Mouse (Mus musculus) forebrain, embryonic 15.5 days (tissue): ENCODE results near the gene Atp8b3. TPM values are rescaled to one million over a fixed set of nuclear protein-coding genes. Genes with fewer than 3 reads are reported as not detected.
A peak's percentile ranks its signal among the peaks of the same experiment; 100 is the strongest.

Experiments used
- ATAC-seq: fragments of 200-750 bp; cut with Nextera tagmentation; replicated peaks from 2 replicates; pipeline ENCODE4 v1.8.0; 2017; ENCODE audit warnings: mild to moderate bottlenecking, moderate TSS enrichment, moderate library complexity
- H3K27ac ChIP-seq: fragments of 300-500 bp; sonication (generic); replicated peaks from 2 replicates; pipeline ENCODE4 v1.5.1; 2015; ENCODE audit warnings: mild to moderate bottlenecking, inconsistent platforms
- H3K27me3 ChIP-seq: fragments of 300-500 bp; sonication (generic); 2 replicates; pipeline ENCODE4 v1.6.1; 2015; ENCODE audit warnings: inconsistent platforms
- H3K36me3 ChIP-seq: fragments of 300-500 bp; sonication (generic); 2 replicates; pipeline ENCODE4 v1.6.1; 2015; ENCODE audit warnings: mild to moderate bottlenecking, inconsistent platforms
- H3K4me1 ChIP-seq: fragments of 300-500 bp; sonication (generic); 2 replicates; pipeline ENCODE4 v1.6.1; 2015; ENCODE audit warnings: inconsistent platforms
- H3K4me2 ChIP-seq: fragments of 300-500 bp; sonication (generic); replicated peaks from 2 replicates; pipeline ENCODE4 v1.6.1; 2015; ENCODE audit warnings: mild to moderate bottlenecking, inconsistent platforms
- H3K4me3 ChIP-seq: fragments of 300-500 bp; sonication (generic); 2 replicates; pipeline ENCODE4 v1.5.1; 2015; ENCODE audit warnings: mild to moderate bottlenecking, inconsistent platforms
- H3K9ac ChIP-seq: fragments of 300-500 bp; sonication (generic); replicated peaks from 2 replicates; pipeline ENCODE4 v1.6.1; 2015; ENCODE audit warnings: mild to moderate bottlenecking, inconsistent platforms
- H3K9me3 ChIP-seq: fragments of 300-500 bp; sonication (generic); 2 replicates; pipeline ENCODE4 v1.6.1; 2016; ENCODE audit warnings: inconsistent platforms
- WGBS: fragments of 180-500 bp; shearing (Covaris S2); methylation state at CpG from one replicate; pipeline ENCODE4 v1.1.7; 2015; ENCODE audit warnings: mixed read lengths; 5-methylcytosine and 5-hydroxymethylcytosine counted together
- polyA plus RNA-seq: library from polyadenylated mRNA; unstranded; fragments of >200 nt; fragmentation: Nextera tagmentation; extraction: Ambion mirVana; gene quantifications from 2 replicates; pipeline ENCODE4 v1.2.1, GENCODE M21; 2015

Atp8b3 gene
- 0.23 and 0.33 TPM in 2 replicates for polyA plus RNA-seq

- 0 out of 2 replicates have a peak within 1 kb of the TSS, but pooled peaks have one; percentile 7 for H3K4me3 ChIP-seq
- 2% methylated on average over 30 of the region's 30 CpGs for WGBS
Measured at GRCm38 (mm10) chr10:80538710-80539394, at the start of gene Atp8b3. Gene Atp8b3 (minus strand): TSS chr10:80539124.

DNA sequence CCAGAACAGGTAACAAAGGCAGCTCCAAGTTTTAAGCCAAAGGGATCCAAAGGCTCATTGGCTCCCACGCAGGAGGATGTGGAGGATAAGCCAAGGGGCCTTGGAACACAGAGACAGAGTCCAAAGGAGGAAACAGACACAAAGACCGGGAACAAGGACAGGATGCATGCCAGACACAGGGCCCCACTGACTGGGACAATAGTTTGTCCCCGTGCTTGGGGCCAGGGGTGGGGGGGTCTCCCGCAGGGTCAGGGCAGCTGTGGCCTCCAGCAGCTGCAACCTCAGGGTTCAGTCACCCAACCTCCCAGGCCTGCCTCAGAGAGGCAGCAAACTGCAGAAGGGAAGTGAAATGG lies 48.4 kb upstream of the Atp8b3 start:
- no peak for ATAC-seq
- Histone ChIP-seq H3K36me3 (peaks cover 10% of the 10 kb centered on the region), H3K4me2 (no peak overlapping the region), H3K9me3 (no peaks in the 10 kb centered on the region), H3K27ac (peak overlapping the region; percentile 34; the same call in 1 of the 2 replicates), H3K4me1 (peaks cover 31% of the 10 kb centered on the region), H3K9ac (no peak overlapping the region), H3K4me3 (no peak overlapping the region), H3K27me3 (no peaks in the 10 kb centered on the region)
- 35% methylated on average over 4 of the region's 4 CpGs for WGBS

More at GRCm38 (mm10) chr10:80538710-80539394, at the start of gene Atp8b3:
- H3K36me3 ChIP-seq, result peaks cover 25% of the 10 kb centered on the region
- peaks cover 21% of the 10 kb centered on the region; the same call in 1 of the 2 replicates for H3K27me3 ChIP-seq
- H3K4me2 ChIP-seq, result 0 out of 2 replicates have a peak within 1 kb of the TSS, but pooled peaks have one; percentile 16
- H3K9ac ChIP-seq, result no peak within 1 kb of the TSS
- H3K9me3 ChIP-seq, result no peaks in the 10 kb centered on the region
- ATAC-seq, result peak; percentile 51; the same call in 1 of the 2 replicates
- no peak within 1 kb of the TSS for H3K27ac ChIP-seq
- peaks cover 3% of the 10 kb centered on the region; the same call in 1 of the 2 replicates for H3K4me1 ChIP-seq

DNA sequence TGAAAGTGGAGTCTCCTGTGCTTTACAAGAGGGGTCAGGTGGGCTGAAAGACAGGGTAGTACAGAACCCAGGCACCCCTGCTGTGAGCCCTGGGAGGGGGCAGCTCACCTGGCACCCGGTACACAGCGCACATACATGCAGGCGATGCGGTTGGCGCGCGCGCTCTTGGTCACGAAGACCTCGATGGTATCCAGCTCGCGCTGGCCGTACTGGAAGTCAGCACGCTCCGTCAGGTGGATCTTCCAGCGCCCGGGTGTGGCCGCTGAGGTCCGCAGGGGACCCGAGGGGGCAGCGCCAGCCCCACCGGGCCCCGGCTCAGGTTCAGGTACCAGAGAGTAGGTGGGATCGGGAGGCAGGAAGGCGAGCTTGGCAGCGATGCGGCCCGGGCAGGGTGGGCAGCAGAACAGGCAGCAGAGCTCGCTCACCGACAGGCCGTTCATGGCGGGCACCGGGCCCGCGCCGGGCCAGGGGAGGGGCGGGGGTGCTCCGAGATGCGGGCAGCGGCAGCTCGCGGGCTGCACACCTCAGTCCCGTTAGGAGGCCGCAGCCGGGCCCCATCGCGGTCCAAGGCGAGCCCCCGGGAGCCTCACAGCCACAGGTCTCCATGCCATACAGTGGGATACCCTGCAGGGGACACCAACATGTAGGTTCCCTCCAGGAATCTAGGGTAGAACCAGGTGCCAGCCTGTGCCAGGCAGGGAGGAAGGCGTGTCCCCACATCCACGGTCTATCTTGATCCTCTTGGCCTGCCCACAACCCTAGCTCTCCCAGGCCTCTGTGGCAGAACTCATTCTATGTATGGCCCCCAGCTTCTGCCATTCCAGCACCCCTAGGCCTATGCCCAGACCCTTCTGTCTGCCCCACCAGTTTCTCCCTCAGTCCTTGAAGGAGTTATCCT lies 47.7 kb upstream of the Atp8b3 start:
- WGBS, result 96% methylated on average over 51 of the region's 51 CpGs
- H3K4me3 ChIP-seq, result no peak overlapping the region
- H3K4me1 ChIP-seq, result peaks cover 31% of the 10 kb centered on the region
- no peaks in the 10 kb centered on the region for H3K27me3 ChIP-seq
- H3K9ac ChIP-seq, result no peak overlapping the region
- peak overlapping the region; percentile 34; the same call in 1 of the 2 replicates for H3K27ac ChIP-seq
- H3K36me3 ChIP-seq, result peaks cover 10% of the 10 kb centered on the region
- no peak overlapping the region; the same call in 1 of the 2 replicates for H3K4me2 ChIP-seq
- no peak for ATAC-seq
- no peaks in the 10 kb centered on the region for H3K9me3 ChIP-seq

- Histone ChIP-seq H3K27ac (no peak overlapping the region), H3K9me3 (no peaks in the 10 kb centered on the region), H3K4me2 (no peak overlapping the region), H3K4me3 (no peak overlapping the region), H3K4me1 (peaks cover 29% of the 10 kb centered on the region), H3K36me3 (peaks cover 10% of the 10 kb centered on the region), H3K27me3 (no peaks in the 10 kb centered on the region), H3K9ac (0 out of 2 replicates have a peak overlapping the region, but pooled peaks have one; percentile 7)
- WGBS, result 95% methylated on average over 8 of the region's 8 CpGs
- no peak for ATAC-seq
Measured at GRCm38 (mm10) chr10:80585581-80585980, 46.7 kb upstream of the Atp8b3 start.

GRCm38 (mm10) chr10:80584642-80585552 lies 46.0 kb upstream of the Atp8b3 start:
- 72% methylated on average over 12 of the region's 12 CpGs for WGBS
- ATAC-seq, result peak; percentile 21; the same call in 1 of the 2 replicates
- Histone ChIP-seq H3K27me3 (no peaks in the 10 kb centered on the region), H3K9ac (no peak overlapping the region; the same call in 1 of the 2 replicates), H3K4me3 (no peak overlapping the region), H3K9me3 (no peaks in the 10 kb centered on the region), H3K27ac (no peak overlapping the region), H3K4me2 (no peak overlapping the region), H3K36me3 (peaks cover 10% of the 10 kb centered on the region), H3K4me1 (peaks cover 27% of the 10 kb centered on the region)

GRCm38 (mm10) chr10:80584045-80584488 lies 45.1 kb upstream of the Atp8b3 start:
- Histone ChIP-seq H3K4me2 (no peak overlapping the region), H3K9me3 (no peaks in the 10 kb centered on the region), H3K4me3 (no peak overlapping the region), H3K36me3 (peaks cover 10% of the 10 kb centered on the region), H3K27ac (no peak overlapping the region), H3K9ac (no peak overlapping the region), H3K4me1 (peaks cover 20% of the 10 kb centered on the region), H3K27me3 (no peaks in the 10 kb centered on the region)
- 64% methylated on average over 12 of the region's 12 CpGs for WGBS
- no peak for ATAC-seq

- Histone ChIP-seq H3K9ac (no peak overlapping the region), H3K36me3 (peaks cover 10% of the 10 kb centered on the region), H3K27me3 (no peaks in the 10 kb centered on the region), H3K27ac (no peak overlapping the region), H3K4me1 (peaks cover 18% of the 10 kb centered on the region), H3K4me3 (no peak overlapping the region), H3K9me3 (no peaks in the 10 kb centered on the region), H3K4me2 (no peak overlapping the region)
- ATAC-seq, result no peak
- WGBS, result 86% methylated on average over 5 of the region's 5 CpGs
Measured at GRCm38 (mm10) chr10:80583047-80583446, 44.1 kb upstream of the Atp8b3 start.

- Histone ChIP-seq H3K4me2 (no peak overlapping the region), H3K9ac (0 out of 2 replicates have a peak overlapping the region, but pooled peaks have one; percentile 4), H3K36me3 (peaks cover 5% of the 10 kb centered on the region), H3K27me3 (no peaks in the 10 kb centered on the region), H3K4me1 (peaks cover 36% of the 10 kb centered on the region), H3K27ac (0 out of 2 replicates have a peak overlapping the region, but pooled peaks have one; percentile 5), H3K4me3 (peak overlapping the region; percentile 70; the same call in 1 of the 2 replicates), H3K9me3 (no peaks in the 10 kb centered on the region)
- WGBS, result 7% methylated on average over 8 of the region's 8 CpGs
- ATAC-seq, result no peak
Measured at GRCm38 (mm10) chr10:80578911-80579310, 40.0 kb upstream of the Atp8b3 start.

DNA sequence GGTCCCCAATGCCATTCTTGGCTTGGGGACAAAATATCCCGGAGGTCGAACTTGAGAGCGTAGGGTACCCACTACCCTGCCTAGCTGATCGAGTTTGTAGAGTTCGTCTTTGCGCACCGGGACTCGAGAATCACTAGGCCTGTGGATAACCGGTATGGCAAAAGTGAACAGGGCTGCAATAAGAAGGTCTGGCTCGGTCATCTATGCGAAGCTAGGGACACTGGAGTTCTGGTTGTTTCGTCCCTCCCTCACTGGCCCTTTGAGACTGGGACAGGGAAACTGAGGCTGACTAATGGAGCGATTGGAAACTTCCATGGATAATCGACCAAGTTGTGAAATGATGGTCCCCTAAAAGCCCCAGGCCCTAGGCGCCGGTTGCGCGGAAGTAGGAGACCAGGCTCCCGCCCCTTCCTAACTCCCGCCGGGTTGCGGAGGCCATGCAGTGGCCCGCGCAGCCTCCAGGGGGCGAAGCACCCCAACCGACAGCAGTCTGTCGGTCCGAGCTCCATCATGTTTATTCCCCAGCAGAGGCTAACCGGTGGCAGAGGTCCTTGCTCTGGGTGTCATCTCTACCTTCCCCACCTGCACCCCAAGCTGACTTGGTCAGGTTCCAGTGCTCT lies 39.3 kb upstream of the Atp8b3 start:
- H3K27ac ChIP-seq, result peak overlapping the region; percentile 90
- H3K4me3 ChIP-seq, result peak overlapping the region; percentile 70
- H3K4me1 ChIP-seq, result peaks cover 42% of the 10 kb centered on the region
- peak overlapping the region; percentile 66 for H3K9ac ChIP-seq
- no peaks in the 10 kb centered on the region for H3K9me3 ChIP-seq
- H3K27me3 ChIP-seq, result no peaks in the 10 kb centered on the region
- peak; percentile 49 for ATAC-seq
- under 1% methylated on average over 29 of the region's 29 CpGs for WGBS
- H3K36me3 ChIP-seq, result no peaks in the 10 kb centered on the region
- H3K4me2 ChIP-seq, result peak overlapping the region; percentile 76

DNA sequence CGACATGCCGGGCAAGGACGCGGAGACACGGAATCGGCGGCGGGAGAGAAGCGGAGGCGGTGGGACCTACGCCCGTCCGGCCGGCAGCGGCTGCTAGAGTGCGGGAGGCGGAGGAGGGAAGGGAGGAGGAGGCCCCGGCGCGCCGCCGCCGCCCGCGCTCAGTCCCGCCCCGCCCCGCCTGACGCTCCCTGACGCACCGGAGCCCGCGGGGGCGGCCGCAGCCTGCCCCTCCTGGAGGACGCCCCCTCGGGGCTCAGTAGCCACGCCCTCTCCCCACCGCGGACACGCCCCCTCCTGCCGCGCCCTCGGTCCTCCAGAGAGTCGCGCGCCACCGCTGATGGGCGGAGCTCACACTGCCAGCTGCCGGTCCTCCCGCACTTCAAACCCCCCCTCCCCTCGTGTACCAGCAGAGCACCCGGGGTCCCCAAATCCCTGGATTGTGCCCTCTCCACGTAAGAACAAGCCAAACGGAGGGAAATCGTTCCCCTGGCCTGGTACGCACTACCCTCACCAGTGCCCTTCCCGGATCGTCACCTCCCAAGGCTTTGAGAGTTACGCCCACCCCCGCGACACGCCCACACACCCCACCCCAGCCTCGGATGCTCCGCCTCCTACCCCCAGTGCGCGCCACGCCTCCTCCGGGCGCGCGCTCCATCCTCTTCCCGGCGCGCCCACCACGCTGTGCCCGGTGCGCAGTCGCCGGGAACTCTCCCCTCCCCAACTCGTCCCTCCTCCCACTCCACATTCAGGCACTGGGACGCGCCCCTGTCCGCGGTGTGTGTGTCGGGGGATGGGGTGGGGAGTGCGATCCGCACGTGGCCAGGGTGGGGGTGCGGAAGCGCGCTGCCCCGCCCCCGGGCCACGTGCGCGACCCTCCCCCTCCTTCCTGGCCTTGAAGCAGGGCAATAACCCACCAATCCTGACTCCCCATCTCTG lies 38.5 kb upstream of the Atp8b3 start, which contains the start of gene Klf16:
Klf16 (minus strand) TSS at position 127 of the 936 bp plus-strand sequence.
- H3K27ac ChIP-seq, result peak within 1 kb of the TSS; percentile 90
- 0% methylated on average over 71 of the region's 97 CpGs for WGBS
- H3K4me3 ChIP-seq, result peak within 1 kb of the TSS; percentile 70
- H3K4me1 ChIP-seq, result peaks cover 44% of the 10 kb centered on the region
- H3K4me2 ChIP-seq, result peak within 1 kb of the TSS; percentile 76
- no peaks in the 10 kb centered on the region for H3K9me3 ChIP-seq
- H3K36me3 ChIP-seq, result no peaks in the 10 kb centered on the region
- peak; percentile 82 for ATAC-seq
- H3K9ac ChIP-seq, result peak within 1 kb of the TSS; percentile 66
- no peaks in the 10 kb centered on the region for H3K27me3 ChIP-seq
